Comparison of ENCODE assay signal across 17 mouse cellular contexts in the genomic region with DNA sequence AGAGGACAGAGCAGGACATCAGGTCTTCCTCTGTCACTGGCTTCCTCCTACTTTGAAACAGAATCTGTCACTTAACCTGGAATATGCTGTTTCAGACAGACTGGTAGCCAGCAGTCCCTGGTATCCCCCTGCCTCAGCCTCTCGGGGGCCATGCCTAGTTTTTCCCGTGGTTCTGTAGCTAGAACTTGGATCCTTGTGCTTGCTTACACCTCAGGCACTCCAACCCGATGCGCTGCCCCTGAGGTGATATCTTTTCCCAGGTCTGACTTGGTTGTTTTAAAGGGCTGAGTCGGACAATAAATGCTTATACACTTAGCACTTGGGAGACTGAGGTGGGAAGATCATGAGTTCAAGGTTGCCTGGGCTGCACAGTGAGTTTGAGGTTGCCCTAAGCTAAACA. TPM values are rescaled to one million over a fixed set of nuclear protein-coding genes. Genes with fewer than 3 reads are reported as not detected.
A peak's percentile ranks its signal among the peaks of the same experiment; 100 is the strongest.
DNase-seq lines count a peak whose midpoint lies in the region; ATAC-seq and TF ChIP-seq lines count a peak whose summit lies in the region.
"Had no signal": no experiment of that assay in that cellular context is flagged by ENCODE, and none has a peak within 500 bp of the region (broad histone marks: within the 10 kb centered on the region; RNA-seq: fewer than 3 reads in every experiment).

No protein-coding gene starts in this region.

- H3K27me3 ChIP-seq in forebrain, embryonic 11.5 days (ENCODE audit: control insufficient read depth, insufficient read depth, low read length): no peaks in the 10 kb centered on the region
- no peaks in the 10 kb centered on the region for H3K27me3 ChIP-seq in forebrain, embryonic 10.5 days (ENCODE audit: poor library complexity, severe bottlenecking)
- H3K27me3 ChIP-seq in heart, postnatal 0 days (ENCODE audit: control insufficient read depth, insufficient read depth, low read length): no peaks in the 10 kb centered on the region
- H3K27me3 ChIP-seq: embryonic facial prominence, embryonic 13.5 days; heart, embryonic 13.5 days had no signal

- no peaks in the 10 kb centered on the region for H3K4me1 ChIP-seq in forebrain, embryonic 11.5 days (replicated peaks; ENCODE audit: control insufficient read depth, insufficient read depth, low read length)
- no peaks in the 10 kb centered on the region for H3K4me1 ChIP-seq in forebrain, embryonic 10.5 days
- no peaks in the 10 kb centered on the region for H3K4me1 ChIP-seq in heart, postnatal 0 days (ENCODE audit: control insufficient read depth, insufficient read depth)
- H3K4me1 ChIP-seq: heart, embryonic 13.5 days; hindbrain, embryonic 10.5 days had no signal

- 88% methylated on average over 5 of the region's 5 CpGs for WGBS in forebrain, embryonic 11.5 days
- 92% methylated on average over 5 of the region's 5 CpGs for WGBS in forebrain, embryonic 10.5 days
- 82% methylated on average over 5 of the region's 5 CpGs for WGBS in heart, postnatal 0 days

- H3K27ac ChIP-seq in forebrain, embryonic 11.5 days (ENCODE audit: low read depth, low read length): no peak overlapping the region
- H3K27ac ChIP-seq in forebrain, embryonic 10.5 days: no peak overlapping the region
- peak overlapping the region; percentile 49; the same call in 1 of the 2 replicates for H3K27ac ChIP-seq in heart, postnatal 0 days (ENCODE audit: low read depth)
- peak overlapping the region; percentile 44 for H3K27ac ChIP-seq in left cerebral cortex, adult 2 months
- H3K27ac ChIP-seq: embryonic facial prominence, embryonic 13.5 days; heart, embryonic 13.5 days; hindbrain, embryonic 10.5 days; hindbrain, embryonic 14.5 days had no signal

- intact Hi-C loops in heart, postnatal 10 days (cut with DNase I): no loop called here
- intact Hi-C loops in left cerebral cortex, adult 2 months (cut with DNase I): no loop called here
- intact Hi-C loops in left cerebral cortex, postnatal 4 days (cut with DNase I): no loop called here

- TF ChIP-seq POLR2A in brain, embryonic 14.5 days (IDR thresholded peaks at IDR 0.05; ENCODE audit: borderline replicate concordance, extremely low read depth, insufficient read depth, insufficient read length, poor library complexity, severe bottlenecking): no peak

- ATAC-seq in forebrain, embryonic 11.5 days (replicated peaks; ENCODE audit: low FRiP score): no peak
- no peak for ATAC-seq in heart, postnatal 0 days (ENCODE audit: insufficient read depth, low read depth)
- ATAC-seq: forebrain, embryonic 14.5 days; intestine, embryonic 16.5 days had no signal

- H3K9me3 ChIP-seq in forebrain, embryonic 11.5 days (ENCODE audit: control insufficient read depth, low read length): no peaks in the 10 kb centered on the region
- H3K9me3 ChIP-seq in forebrain, embryonic 10.5 days: no peaks in the 10 kb centered on the region
- H3K9me3 ChIP-seq in heart, postnatal 0 days (replicated peaks; ENCODE audit: control insufficient read depth, low read length): no peaks in the 10 kb centered on the region
- H3K9me3 ChIP-seq: embryonic facial prominence, embryonic 13.5 days; heart, embryonic 13.5 days; hindbrain, embryonic 10.5 days had no signal

- DNase-seq in forebrain, embryonic 11.5 days (ENCODE audit: low spot score): peak; percentile 43
- no peak for DNase-seq in forebrain, embryonic 10.5 days (ENCODE audit: extremely low spot score, low spot score)
- no peak for DNase-seq in heart, postnatal 0 days (ENCODE audit: low spot score)
- DNase-seq in heart, postnatal 10 days: no peak
- DNase-seq in left cerebral cortex, adult 2 months (ENCODE audit: extremely low spot score in 1 of 2, low spot score in 2 of 2): no peak
- DNase-seq in left cerebral cortex, postnatal 4 days: no peak
- DNase-seq in brain, embryonic 14.5 days (ENCODE audit: low read depth): peak; percentile 0
- DNase-seq in urinary bladder, adult 2 months (ENCODE audit: low spot score): no peak
- DNase-seq: adrenal gland, postnatal 14 days; cerebellum, adult 9-11 months; cerebellum, postnatal 36 days had no signal

- no peak overlapping the region for H3K4me2 ChIP-seq in forebrain, embryonic 11.5 days (ENCODE audit: low read depth, low read length, severe bottlenecking)
- no peak overlapping the region for H3K4me2 ChIP-seq in heart, postnatal 0 days (ENCODE audit: low read depth, low read length)
- H3K4me2 ChIP-seq: embryonic facial prominence, embryonic 13.5 days; heart, embryonic 13.5 days; hindbrain, embryonic 14.5 days had no signal

- no peak overlapping the region for H3K9ac ChIP-seq in forebrain, embryonic 11.5 days (ENCODE audit: low read length)
- H3K9ac ChIP-seq in heart, postnatal 0 days (replicated peaks; ENCODE audit: low read depth, low read length): no peak overlapping the region
- H3K9ac ChIP-seq: embryonic facial prominence, embryonic 13.5 days; heart, embryonic 13.5 days; hindbrain, embryonic 14.5 days had no signal

- H3K4me3 ChIP-seq in forebrain, embryonic 11.5 days (ENCODE audit: low read depth, low read length): no peak overlapping the region
- no peak overlapping the region for H3K4me3 ChIP-seq in forebrain, embryonic 10.5 days
- H3K4me3 ChIP-seq in heart, postnatal 0 days (ENCODE audit: low read depth, low read length): no peak overlapping the region
- H3K4me3 ChIP-seq in left cerebral cortex, adult 2 months: no peak overlapping the region
- H3K4me3 ChIP-seq: embryonic facial prominence, embryonic 13.5 days; heart, embryonic 13.5 days; hindbrain, embryonic 10.5 days had no signal

- TF ChIP-seq EP300 in heart, postnatal 0 days (IDR thresholded peaks at IDR 0.05; ENCODE audit: low read depth): no peak

- no peaks in the 10 kb centered on the region for H3K36me3 ChIP-seq in forebrain, embryonic 11.5 days (ENCODE audit: control insufficient read depth, insufficient read depth, low read length)
- no peaks in the 10 kb centered on the region for H3K36me3 ChIP-seq in forebrain, embryonic 10.5 days (replicated peaks)
- H3K36me3 ChIP-seq in heart, postnatal 0 days (replicated peaks; ENCODE audit: control insufficient read depth, insufficient read depth, low read length): no peaks in the 10 kb centered on the region
- H3K36me3 ChIP-seq: embryonic facial prominence, embryonic 13.5 days; heart, embryonic 13.5 days; hindbrain, embryonic 10.5 days had no signal

- no peak for TF ChIP-seq CTCF in heart, postnatal 0 days (IDR thresholded peaks at IDR 0.05; ENCODE audit: low read depth)
- TF ChIP-seq CTCF in left cerebral cortex, adult 2 months (IDR thresholded peaks at IDR 0.05): no peak
- TF ChIP-seq CTCF in brain, embryonic 14.5 days (IDR thresholded peaks at IDR 0.05; ENCODE audit: borderline replicate concordance, extremely low read depth, insufficient read depth, insufficient read length): no peak

RNA-seq across cellular contexts. Expression of a gene that starts 40.4 kb away (rescaled TPM):
- 104 TPM in 2 replicates for polyA plus RNA-seq in forebrain, embryonic 11.5 days (2014; fragmentation: Nextera tagmentation; extraction: Ambion mirVana)
- polyA plus RNA-seq in forebrain, embryonic 10.5 days (2016; fragmentation: Nextera tagmentation; extraction: Ambion mirVana): 85.8 and 86.1 TPM in 2 replicates
- total RNA-seq in heart, postnatal 0 days (2014; rRNA removed; ENCODE audit: low replicate concordance): 31.4 and 34.5 TPM in 2 replicates
- 55.0 and 55.4 TPM in 2 replicates for polyA plus RNA-seq in heart, postnatal 0 days (2015; fragmentation: Nextera tagmentation; extraction: Ambion mirVana)
- 10 to 100 TPM; 57.9 to 66.5 TPM for total RNA-seq in heart, postnatal 10 days (2021)
- 100 to 1,000 TPM; 101 to 102 TPM for total RNA-seq in left cerebral cortex, adult 2 months (2021)
- 100 to 1,000 TPM; 150 to 156 TPM for total RNA-seq in left cerebral cortex, postnatal 4 days (2021)
- 44.2 and 75.0 TPM in 2 replicates for polyA plus RNA-seq in brain, embryonic 14.5 days (2012; rRNA removed)
- polyA plus RNA-seq in urinary bladder, adult 2 months (2012; rRNA removed): 18.0 and 36.2 TPM in 2 replicates

Comparison
In these comparisons a context has a peak if more than half of its experiments do, and no peak if none do; other contexts are left out.
1. DNase-seq: peak in forebrain, embryonic 11.5 days (single experiment) and brain, embryonic 14.5 days (single experiment); none in forebrain, embryonic 10.5 days (single experiment), heart, postnatal 0 days (single experiment), heart, postnatal 10 days (0 of 2), left cerebral cortex, adult 2 months (0 of 2), left cerebral cortex, postnatal 4 days (single experiment) and urinary bladder, adult 2 months (single experiment).
2. H3K27ac ChIP-seq: peak in heart, postnatal 0 days (single experiment) and left cerebral cortex, adult 2 months (single experiment); none in forebrain, embryonic 11.5 days (single experiment) and forebrain, embryonic 10.5 days (single experiment).